14 mouse cellular contexts compared by ENCODE assay signal in genomic region chr8:19688802-19689525, GRCm38 (mm10). TPM values are rescaled to one million over a fixed set of nuclear protein-coding genes. Genes with fewer than 3 reads are reported as not detected.
"Had no signal": no experiment of that assay in that cellular context is flagged by ENCODE, and none has a peak within 500 bp of the region (broad histone marks: within the 10 kb centered on the region; RNA-seq: fewer than 3 reads in every experiment).

No protein-coding gene starts in this region.

RNA-seq across cellular contexts. Expression of gene 4930467E23Rik, which starts 40.4 kb away (rescaled TPM):
- polyA plus RNA-seq: embryonic facial prominence, embryonic 10.5 days; embryonic facial prominence, embryonic 11.5 days; embryonic facial prominence, embryonic 12.5 days; embryonic facial prominence, embryonic 13.5 days; embryonic facial prominence, embryonic 14.5 days; erythroblast, embryonic 14.5 days; forebrain, embryonic 10.5 days; forebrain, embryonic 11.5 days; forebrain, embryonic 13.5 days; forebrain, embryonic 14.5 days; forebrain, embryonic 15.5 days; forebrain, embryonic 16.5 days; forebrain, postnatal 0 days; gonadal fat pad, adult 2 months had no signal
